Mouse (Mus musculus) testis, adult 2 months (tissue): ENCODE data around the gene Zfp366. TPM values are rescaled to one million over a fixed set of nuclear protein-coding genes. Genes with fewer than 3 reads are reported as not detected.

Experiments
- H3K27ac ChIP-seq: fragments of 200-500 bp; 2 replicates; pipeline ENCODE4 v1.5.1; 2012; ENCODE audit warnings: low read depth, low read length; ENCODE audit not compliant: control insufficient read depth, insufficient read depth
- H3K27me3 ChIP-seq: fragments of 200-500 bp; 2 replicates; pipeline ENCODE4 v1.6.1; 2012; ENCODE audit warnings: mild to moderate bottlenecking, low read length, moderate library complexity; ENCODE audit not compliant: control insufficient read depth, insufficient read depth
- H3K36me3 ChIP-seq: fragments of 200-500 bp; 2 replicates; pipeline ENCODE4 v1.6.1; 2012; ENCODE audit warnings: mild to moderate bottlenecking, low read length; ENCODE audit not compliant: control insufficient read depth, insufficient read depth
- H3K4me1 ChIP-seq: fragments of 200-500 bp; 2 replicates; pipeline ENCODE4 v1.6.1; 2012; ENCODE audit warnings: low read length; ENCODE audit not compliant: control insufficient read depth, insufficient read depth
- H3K4me3 ChIP-seq: fragments of 200-500 bp; 2 replicates; pipeline ENCODE4 v1.5.1; 2012; ENCODE audit warnings: low read depth, mild to moderate bottlenecking, low read length, moderate library complexity, mixed read lengths; ENCODE audit not compliant: control insufficient read depth
- CTCF ChIP-seq: fragments of 200-500 bp; IDR thresholded peaks from 2 replicates; pipeline ENCODE4 v1.5.1; 2012; ENCODE audit warnings: low read depth, mild to moderate bottlenecking, inconsistent platforms, low read length, moderate library complexity; ENCODE audit not compliant: control insufficient read depth, insufficient read depth, insufficient replicate concordance
- POLR2A ChIP-seq: fragments of 200-500 bp; IDR thresholded peaks from 2 replicates; pipeline ENCODE4 v1.6.1; 2012; ENCODE audit warnings: low read depth, mild to moderate bottlenecking, inconsistent platforms, low read length, moderate library complexity; ENCODE audit not compliant: control insufficient read depth
- polyA plus RNA-seq: library from polyadenylated mRNA; depleted of rRNA; stranded (reverse); fragments of >200 nt; gene quantifications from 2 replicates; pipeline ENCODE4 v1.2.3, GENCODE M21; 2012

Gene Zfp366
- polyA plus RNA-seq, 1 experiment = 0.25 TPM

DNA sequence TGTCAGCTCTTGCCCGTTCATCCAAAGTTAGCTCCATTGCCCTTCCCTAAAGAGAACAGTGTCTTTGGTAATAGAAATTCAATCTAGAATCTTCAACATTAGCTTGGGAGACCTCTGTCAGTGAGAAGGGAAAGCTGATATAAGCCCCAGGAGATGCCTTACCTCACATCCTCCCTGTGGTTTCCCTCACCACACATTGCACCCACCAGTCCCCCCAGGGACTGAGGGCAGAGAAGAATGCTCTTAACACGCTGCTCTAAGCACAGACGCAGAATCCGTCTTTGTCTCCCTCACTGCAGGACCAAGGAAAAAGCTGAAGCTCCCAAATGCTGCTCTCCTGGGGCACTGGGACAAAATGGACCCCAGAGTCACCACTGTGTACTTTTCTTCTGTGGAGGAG, 58.3 kb downstream of the Zfp366 start:
- no peak for TF ChIP-seq CTCF
- no peak for TF ChIP-seq POLR2A
- H3K27me3 ChIP-seq = no peaks in the 10 kb centered on the region
- no peak overlapping the region for H3K27ac ChIP-seq
- peaks cover 2% of the 10 kb centered on the region; the same call in 1 of the 2 replicates for H3K4me1 ChIP-seq
- no peaks in the 10 kb centered on the region for H3K36me3 ChIP-seq
- H3K4me3 ChIP-seq = no peak overlapping the region

DNA sequence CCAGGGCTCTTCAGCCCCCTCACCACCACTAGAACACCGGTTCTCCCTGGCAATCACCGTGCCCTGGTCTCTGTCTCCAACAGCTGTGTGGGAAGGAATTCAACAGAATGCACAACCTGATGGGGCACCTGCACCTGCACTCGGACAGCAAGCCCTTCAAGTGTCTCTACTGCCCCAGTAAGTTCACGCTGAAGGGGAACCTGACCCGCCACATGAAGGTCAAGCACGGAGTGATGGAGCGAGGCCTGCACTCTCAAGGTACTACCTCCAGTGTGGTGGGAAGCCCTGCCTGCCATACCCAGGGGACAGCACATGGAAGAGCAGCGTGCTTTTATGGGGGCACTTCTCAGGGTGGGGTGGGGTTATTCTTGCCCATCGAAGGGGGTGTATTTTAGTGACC, 59.2 kb downstream of the Zfp366 start:
- Histone ChIP-seq H3K4me3 (no peak overlapping the region), H3K36me3 (no peaks in the 10 kb centered on the region), H3K27ac (0 out of 2 replicates have a peak overlapping the region, but pooled peaks have one; percentile 16), H3K27me3 (no peaks in the 10 kb centered on the region), H3K4me1 (peaks cover 2% of the 10 kb centered on the region; the same call in 1 of the 2 replicates)
- TF ChIP-seq POLR2A = no peak
- TF ChIP-seq CTCF = no peak

DNA sequence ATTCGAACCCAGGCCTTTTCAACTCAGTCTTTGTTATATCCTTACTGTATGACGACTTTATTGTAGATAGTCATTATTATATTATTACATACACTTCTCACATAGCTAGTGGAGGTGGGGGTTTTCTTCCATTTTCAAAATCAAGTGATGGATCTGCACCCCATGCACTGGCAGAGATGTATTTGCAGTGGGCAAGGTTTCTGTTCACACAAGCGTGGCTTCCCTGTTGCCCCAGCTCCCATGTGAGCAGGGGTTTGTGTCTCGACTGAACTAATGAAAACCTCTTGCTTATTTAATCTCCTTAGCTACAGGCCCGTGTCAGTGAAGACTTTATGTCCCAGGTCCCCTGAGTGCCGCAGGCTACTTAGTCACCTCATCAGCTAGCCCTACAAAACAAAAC, 59.8 kb downstream of the Zfp366 start:
- peaks cover 2% of the 10 kb centered on the region; the same call in 1 of the 2 replicates for H3K4me1 ChIP-seq
- H3K27me3 ChIP-seq = no peaks in the 10 kb centered on the region
- H3K36me3 ChIP-seq = no peaks in the 10 kb centered on the region
- TF ChIP-seq POLR2A (no peak), CTCF (no peak)
- no peak overlapping the region for H3K27ac ChIP-seq
- no peak overlapping the region for H3K4me3 ChIP-seq

DNA sequence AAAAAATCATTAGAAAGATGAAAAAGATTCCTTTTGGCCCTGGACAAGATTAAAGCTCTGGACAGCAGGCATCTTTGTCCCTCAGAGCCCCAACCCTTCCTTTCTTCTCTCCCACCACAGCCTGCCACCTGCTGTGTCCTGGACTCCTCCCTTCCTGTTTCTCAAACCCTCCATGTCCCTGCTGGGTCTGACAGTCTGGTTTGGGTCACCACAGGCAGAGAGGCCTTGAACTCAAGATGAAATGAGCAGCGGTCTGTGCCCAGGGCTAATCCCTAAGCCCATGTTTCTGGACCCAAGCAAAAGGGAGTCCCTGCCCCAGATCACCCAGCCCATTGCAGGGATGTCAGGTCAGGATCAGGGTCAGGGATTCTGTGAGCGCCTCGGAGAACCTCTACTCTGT, 60.3 kb downstream of the Zfp366 start:
- Histone ChIP-seq H3K27me3 (no peaks in the 10 kb centered on the region), H3K27ac (peak overlapping the region; percentile 40), H3K36me3 (no peaks in the 10 kb centered on the region), H3K4me1 (peaks cover 2% of the 10 kb centered on the region; the same call in 1 of the 2 replicates), H3K4me3 (no peak overlapping the region)
- TF ChIP-seq POLR2A (no peak), CTCF (no peak)

DNA sequence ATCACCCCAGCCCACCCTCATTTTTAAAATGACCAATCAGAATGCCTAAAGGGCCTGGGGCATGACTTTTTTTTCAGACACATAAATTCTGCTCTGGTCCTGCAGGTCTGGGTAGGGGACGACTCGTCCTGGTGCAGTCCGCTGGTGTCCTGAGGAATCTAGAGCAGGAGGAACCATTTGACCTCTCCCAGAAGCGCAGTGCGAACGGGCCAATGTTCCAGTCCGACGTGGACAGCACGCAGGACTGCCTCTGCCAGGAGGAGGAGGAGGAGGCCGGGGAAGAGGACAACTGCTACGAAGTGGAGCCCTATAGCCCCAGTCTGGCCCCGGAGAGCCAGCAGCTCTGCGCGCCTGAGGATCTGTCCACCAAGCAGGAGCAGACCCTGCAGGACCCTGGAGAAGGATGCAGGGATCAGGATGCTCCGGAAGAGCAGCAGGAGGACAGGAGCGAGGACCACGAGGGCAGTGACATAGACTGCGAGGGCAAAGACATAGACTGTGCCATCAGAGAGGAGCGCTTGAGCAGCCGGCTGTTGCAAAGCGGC, 61.4 kb downstream of the Zfp366 start:
- Histone ChIP-seq H3K27me3 (no peaks in the 10 kb centered on the region), H3K36me3 (no peaks in the 10 kb centered on the region), H3K27ac (peak overlapping the region; percentile 7), H3K4me1 (peaks cover 2% of the 10 kb centered on the region; the same call in 1 of the 2 replicates), H3K4me3 (no peak overlapping the region)
- TF ChIP-seq CTCF (no peak), POLR2A (no peak)

DNA sequence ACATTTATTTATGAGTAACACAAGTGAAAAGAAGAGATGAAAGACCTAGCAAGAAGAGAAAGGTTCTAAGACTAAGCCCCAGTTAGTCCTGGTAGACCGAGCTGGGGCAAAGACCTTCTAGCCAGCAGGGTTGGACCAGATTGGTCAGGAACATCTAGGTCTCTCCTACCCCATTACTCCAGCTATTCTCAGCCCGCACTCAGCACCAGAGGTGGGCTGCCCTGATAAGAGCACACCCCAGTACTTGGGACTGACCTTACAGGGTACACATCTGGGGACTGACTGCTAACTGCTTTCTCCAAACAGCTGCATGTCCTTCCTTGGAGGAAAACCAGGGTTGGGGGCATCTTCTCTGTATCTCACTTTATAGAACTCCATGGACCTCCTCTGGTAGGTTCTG, 66.2 kb downstream of the Zfp366 start:
- Histone ChIP-seq H3K36me3 (no peaks in the 10 kb centered on the region), H3K27me3 (no peaks in the 10 kb centered on the region), H3K27ac (no peak overlapping the region), H3K4me3 (no peak overlapping the region), H3K4me1 (no peaks in the 10 kb centered on the region; the same call in 1 of the 2 replicates)
- no peak for TF ChIP-seq CTCF
- no peak for TF ChIP-seq POLR2A

DNA sequence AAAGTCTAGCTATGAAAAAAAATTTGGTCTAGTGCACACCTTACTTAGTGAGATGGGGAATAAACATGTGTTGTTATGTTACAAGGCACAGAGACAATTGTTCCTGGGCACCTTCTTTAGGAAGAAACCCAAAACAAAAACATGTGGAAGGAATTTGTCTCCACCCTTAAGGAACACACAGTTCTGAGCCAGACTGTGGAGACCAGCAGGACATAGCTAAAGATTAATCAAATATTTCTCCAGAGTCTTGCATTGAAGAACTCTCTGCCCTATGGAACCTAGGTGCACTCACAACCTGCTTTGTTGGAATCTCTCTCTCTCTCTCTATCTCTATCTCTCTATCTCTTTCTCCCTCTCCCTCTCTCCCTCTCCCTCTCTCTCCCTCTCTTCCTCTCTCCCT, 69.6 kb downstream of the Zfp366 start:
- H3K27me3 ChIP-seq = no peaks in the 10 kb centered on the region
- H3K4me1 ChIP-seq = no peaks in the 10 kb centered on the region
- no peaks in the 10 kb centered on the region for H3K36me3 ChIP-seq
- H3K4me3 ChIP-seq = no peak overlapping the region
- no peak overlapping the region for H3K27ac ChIP-seq
- TF ChIP-seq CTCF (no peak), POLR2A (no peak)
